Comparison of ENCODE assay signal across 8 mouse cellular contexts in the genomic region with DNA sequence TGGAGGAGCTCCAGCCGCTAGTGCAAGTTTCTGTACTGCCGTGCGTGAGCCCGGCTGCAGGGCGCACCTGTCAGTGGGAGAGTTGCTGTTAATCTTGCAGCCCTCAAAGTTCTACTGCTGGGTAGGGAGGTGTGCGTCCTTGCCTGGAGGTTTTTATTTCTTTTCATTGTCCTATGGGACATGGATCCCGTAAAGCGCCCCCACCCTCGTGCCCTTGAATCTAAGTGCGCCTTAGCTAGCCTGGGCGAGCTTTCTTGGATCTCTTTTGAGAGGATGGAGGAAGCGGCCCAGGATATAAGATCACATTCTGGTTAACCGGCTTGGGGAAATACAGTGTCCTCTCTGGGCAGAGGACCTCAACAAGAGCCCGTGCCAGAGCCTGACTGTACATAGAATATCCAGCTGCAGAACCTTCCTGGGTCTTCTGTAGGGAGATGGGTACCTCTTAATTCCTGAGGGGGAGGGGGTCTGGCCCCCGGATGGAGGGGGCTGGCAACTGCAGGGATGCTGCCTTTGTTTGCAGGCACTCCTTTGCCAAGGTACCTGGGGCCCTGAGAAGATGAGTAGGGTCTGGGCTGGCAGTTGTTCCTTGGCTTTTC. TPM values are rescaled to one million over a fixed set of nuclear protein-coding genes. Genes with fewer than 3 reads are reported as not detected.
DNase-seq lines count a peak whose midpoint lies in the region; ATAC-seq lines count a peak whose summit lies in the region.

No protein-coding gene starts in this region.

- H3K4me3 ChIP-seq in heart, embryonic 14.5 days (ENCODE audit: control insufficient read depth in 1 of 2, insufficient read depth in 1 of 2, low read depth in 1 of 2, low read length in 2 of 2): peak overlapping the region; percentile 43 to 58
- H3K4me3 ChIP-seq in limb, embryonic 15.5 days: peak overlapping the region; percentile 55
- H3K4me3 ChIP-seq in stomach, embryonic 14.5 days (ENCODE audit: low read depth, low read length): peak overlapping the region; percentile 52

- H3K36me3 ChIP-seq in heart, embryonic 14.5 days (ENCODE audit: control insufficient read depth, insufficient read depth, low read length): peaks cover 12% of the 10 kb centered on the region
- H3K36me3 ChIP-seq in limb, embryonic 15.5 days: peaks cover 15% of the 10 kb centered on the region
- H3K36me3 ChIP-seq in stomach, embryonic 14.5 days (ENCODE audit: control insufficient read depth, insufficient read depth, low read length): peaks cover 8% of the 10 kb centered on the region; the same call in 1 of the 2 replicates

- DNase-seq in gastrocnemius, postnatal 10 days: peak; percentile 23
- DNase-seq in gastrocnemius, postnatal 25 days: no peak
- peak; percentile 15 for DNase-seq in Muller cell, postnatal 12 days (ENCODE audit: inconsistent ontology term)
- no peak for DNase-seq in adipocyte (ENCODE audit: low spot score)
- no peak for DNase-seq in gastrocnemius, postnatal 14 days

- H3K9me3 ChIP-seq in heart, embryonic 14.5 days (ENCODE audit: control insufficient read depth, low read length): no peaks in the 10 kb centered on the region
- H3K9me3 ChIP-seq in limb, embryonic 15.5 days: no peaks in the 10 kb centered on the region
- no peaks in the 10 kb centered on the region for H3K9me3 ChIP-seq in stomach, embryonic 14.5 days (ENCODE audit: control insufficient read depth, low read depth, low read length)

- H3K4me1 ChIP-seq in heart, embryonic 14.5 days (ENCODE audit: control insufficient read depth in 2 of 2, insufficient read depth in 2 of 2, low read length in 2 of 2): peaks cover 17 to 26% of the 10 kb centered on the region in 2 experiments
- H3K4me1 ChIP-seq in limb, embryonic 15.5 days: peaks cover 34% of the 10 kb centered on the region
- H3K4me1 ChIP-seq in stomach, embryonic 14.5 days (ENCODE audit: control insufficient read depth, insufficient read depth, low read length): peaks cover 19% of the 10 kb centered on the region; the same call in 1 of the 2 replicates

- H3K9ac ChIP-seq in heart, embryonic 14.5 days (ENCODE audit: low read length): peak overlapping the region; percentile 73
- H3K9ac ChIP-seq in limb, embryonic 15.5 days: peak overlapping the region; percentile 47; the same call in 1 of the 2 replicates
- 0 out of 2 replicates have a peak overlapping the region, but pooled peaks have one; percentile 32 for H3K9ac ChIP-seq in stomach, embryonic 14.5 days (replicated peaks; ENCODE audit: low read depth, low read length)

- peaks cover 7% of the 10 kb centered on the region; the same call in 1 of the 2 replicates for H3K27me3 ChIP-seq in heart, embryonic 14.5 days (ENCODE audit: control insufficient read depth, insufficient read depth, low read length)
- H3K27me3 ChIP-seq in limb, embryonic 15.5 days: peaks cover 61% of the 10 kb centered on the region
- peaks cover 3% of the 10 kb centered on the region; the same call in 1 of the 2 replicates for H3K27me3 ChIP-seq in stomach, embryonic 14.5 days (ENCODE audit: control insufficient read depth, insufficient read depth, low read length)

- no peak for ATAC-seq in heart, embryonic 14.5 days (ENCODE audit: insufficient number of reproducible peaks, insufficient read depth, low FRiP score, low read depth)
- no peak for ATAC-seq in limb, embryonic 15.5 days (ENCODE audit: insufficient number of reproducible peaks, low FRiP score, low TSS enrichment, low read depth)
- peak; percentile 12; the same call in 1 of the 2 replicates for ATAC-seq in stomach, embryonic 14.5 days (ENCODE audit: insufficient number of reproducible peaks, insufficient read depth, low FRiP score, low read depth)

- intact Hi-C loops in gastrocnemius, postnatal 14 days (cut with DNase I; ENCODE audit: low total_unique reads): loop anchor here (2.0 kb wide), 1 partner anchor 51 kb away; no protein-coding TSS in a partner anchor

- H3K27ac ChIP-seq in heart, embryonic 14.5 days (replicated peaks in 1 of 2; ENCODE audit: control insufficient read depth in 1 of 2, insufficient read depth in 1 of 2, low read depth in 2 of 2, low read length in 2 of 2): no peak overlapping the region
- H3K27ac ChIP-seq in limb, embryonic 15.5 days: no peak overlapping the region
- H3K27ac ChIP-seq in stomach, embryonic 14.5 days (ENCODE audit: low read length): no peak overlapping the region

- WGBS in heart, embryonic 14.5 days: 2% methylated on average over 15 of the region's 15 CpGs
- 2% methylated on average over 15 of the region's 15 CpGs for WGBS in limb, embryonic 15.5 days
- WGBS in stomach, embryonic 14.5 days: 2% methylated on average over 15 of the region's 15 CpGs

- peak overlapping the region; percentile 89 for H3K4me2 ChIP-seq in heart, embryonic 14.5 days (ENCODE audit: low read length)
- H3K4me2 ChIP-seq in limb, embryonic 15.5 days: peak overlapping the region; percentile 100
- H3K4me2 ChIP-seq in stomach, embryonic 14.5 days (replicated peaks; ENCODE audit: low read depth, low read length): peak overlapping the region; percentile 99

RNA-seq across cellular contexts. Expression of a gene that starts 1.4 kb away (rescaled TPM):
- total RNA-seq in gastrocnemius, postnatal 10 days (2021): 1 to 10 TPM; 2.1 to 3.4 TPM
- 1 to 10 TPM in 1 of 2 experiments, under 1 TPM in 1; 0.74 to 1.3 TPM for total RNA-seq in gastrocnemius, postnatal 25 days (2021)
- 0.09 and 0.16 TPM in 2 replicates for polyA plus RNA-seq in heart, embryonic 14.5 days (2014; fragmentation: Nextera tagmentation; extraction: Ambion mirVana)
- polyA plus RNA-seq in limb, embryonic 15.5 days (2015; fragmentation: Nextera tagmentation; extraction: Ambion mirVana): 0.42 and 0.76 TPM in 2 replicates
- polyA plus RNA-seq in stomach, embryonic 14.5 days (2014; fragmentation: Nextera tagmentation; extraction: Ambion mirVana): 0.48 and 0.54 TPM in 2 replicates
- total RNA-seq in gastrocnemius, postnatal 14 days (2021): 1 to 10 TPM; 1.3 to 2.3 TPM

RNA-seq across cellular contexts. Expression of a gene that starts 22.0 kb away (rescaled TPM):
- total RNA-seq in gastrocnemius, postnatal 10 days (2021): 10 to 100 TPM; 18.1 to 21.7 TPM
- total RNA-seq in gastrocnemius, postnatal 25 days (2021): 10 to 100 TPM; 18.0 to 20.0 TPM
- 39.6 and 40.2 TPM in 2 replicates for polyA plus RNA-seq in heart, embryonic 14.5 days (2014; fragmentation: Nextera tagmentation; extraction: Ambion mirVana)
- polyA plus RNA-seq in limb, embryonic 15.5 days (2015; fragmentation: Nextera tagmentation; extraction: Ambion mirVana): 62.5 and 64.0 TPM in 2 replicates
- 63.5 and 64.9 TPM in 2 replicates for polyA plus RNA-seq in stomach, embryonic 14.5 days (2014; fragmentation: Nextera tagmentation; extraction: Ambion mirVana)
- 10 to 100 TPM; 15.7 to 19.5 TPM for total RNA-seq in gastrocnemius, postnatal 14 days (2021)

Comparison
In these comparisons a context has a peak if more than half of its experiments do, and no peak if none do; other contexts are left out.
1. DNase-seq: peak in gastrocnemius, postnatal 10 days (single experiment) and Muller cell, postnatal 12 days (single experiment); none in gastrocnemius, postnatal 25 days (single experiment), adipocyte (single experiment) and gastrocnemius, postnatal 14 days (single experiment).
2. Peak in every context shown above with its lines, with median percentiles within 50 percentile points of each other: H3K4me2 ChIP-seq, H3K4me3 ChIP-seq and H3K9ac ChIP-seq.